Mouse (Mus musculus): Measurements from ENCODE around the gene Nsmce1.
A peak's percentile ranks its signal among the peaks of the same experiment; 100 is the strongest.
"Not testable (repeated sequence)": the region's sequence is repeated elsewhere in the genome, so short reads cannot be mapped to it uniquely, and the experiment has no call there.

Gene Nsmce1

GRCm38 (mm10) chr7:125430170-125430842 is 61.1 kb downstream of the Nsmce1 start:
- DNase-seq = no peak

- not testable (repeated sequence) for DNase-seq
Measured at GRCm38 (mm10) chr7:125428816-125429500, 62.4 kb downstream of the Nsmce1 start.

- DNase-seq = peak in 1 of 2 experiments; percentile 3
Measured at GRCm38 (mm10) chr7:125428381-125428780, 63.0 kb downstream of the Nsmce1 start.

- peak; percentile 27 to 47 for DNase-seq
Measured at GRCm38 (mm10) chr7:125427492-125428090, 63.8 kb downstream of the Nsmce1 start.

GRCm38 (mm10) chr7:125423056-125423455 is 68.3 kb downstream of the Nsmce1 start:
- no peak for DNase-seq

- DNase-seq = no peak
Measured at GRCm38 (mm10) chr7:125421911-125422310, 69.5 kb downstream of the Nsmce1 start.

- peak; percentile 34 to 44 for DNase-seq
Measured at GRCm38 (mm10) chr7:125420190-125420589, 71.2 kb downstream of the Nsmce1 start.

- peak; percentile 11 to 15 for DNase-seq
Measured at GRCm38 (mm10) chr7:125418413-125418812, 73.0 kb downstream of the Nsmce1 start.

All from lung, adult 18-20 months (tissue).